Mouse (Mus musculus) heart, postnatal 0 days (tissue): ENCODE results near the gene Tbc1d9b. TPM values are rescaled to one million over a fixed set of nuclear protein-coding genes. Genes with fewer than 3 reads are reported as not detected.
A peak's percentile ranks its signal among the peaks of the same experiment; 100 is the strongest.

ENCODE experiments used
- ATAC-seq: fragments of 200-750 bp; cut with Nextera tagmentation; 2 replicates; pipeline ENCODE4 v1.8.0; 2017; ENCODE audit warnings: low read depth, moderate number of reproducible peaks, moderate library complexity; ENCODE audit not compliant: insufficient read depth
- DNase-seq: peaks from one replicate; pipeline ENCODE4 v3.0.0-alpha.2; 2016; ENCODE audit warnings: low spot score
- H3K27ac ChIP-seq: fragments of 300-500 bp; sonication (generic); 2 replicates; pipeline ENCODE4 v1.5.1; 2014; ENCODE audit warnings: low read depth, mild to moderate bottlenecking
- H3K27me3 ChIP-seq: fragments of 300-500 bp; sonication (generic); 2 replicates; pipeline ENCODE4 v1.6.1; 2014; ENCODE audit warnings: low read length, mixed read lengths; ENCODE audit not compliant: control insufficient read depth, insufficient read depth
- H3K36me3 ChIP-seq: fragments of 300-500 bp; sonication (generic); replicated peaks from 2 replicates; pipeline ENCODE4 v1.6.1; 2014; ENCODE audit warnings: low read length, mixed read lengths; ENCODE audit not compliant: control insufficient read depth, insufficient read depth
- H3K4me1 ChIP-seq: fragments of 300-500 bp; sonication (generic); 2 replicates; pipeline ENCODE4 v1.6.1; 2014; ENCODE audit warnings: antibody characterized with exemption; ENCODE audit not compliant: control insufficient read depth, insufficient read depth
- H3K4me2 ChIP-seq: fragments of 300-500 bp; sonication (generic); 2 replicates; pipeline ENCODE4 v1.6.1; 2014; ENCODE audit warnings: low read depth, mild to moderate bottlenecking, low read length, moderate library complexity
- H3K4me3 ChIP-seq: fragments of 300-500 bp; sonication (generic); 2 replicates; pipeline ENCODE4 v1.5.1; 2014; ENCODE audit warnings: low read depth, low read length
- H3K9ac ChIP-seq: fragments of 300-500 bp; sonication (generic); replicated peaks from 2 replicates; pipeline ENCODE4 v1.6.1; 2014; ENCODE audit warnings: low read depth, low read length, mixed read lengths
- H3K9me3 ChIP-seq: fragments of 300-500 bp; sonication (generic); replicated peaks from 2 replicates; pipeline ENCODE4 v1.6.1; 2016; ENCODE audit warnings: low read length; ENCODE audit not compliant: control insufficient read depth
- CTCF ChIP-seq: IDR thresholded peaks from 2 replicates; pipeline ENCODE4 v1.5.1; 2016; ENCODE audit warnings: antibody characterized with exemption, control low read depth, low read depth
- EP300 ChIP-seq: IDR thresholded peaks from 2 replicates; pipeline ENCODE4 v1.6.1; 2016; ENCODE audit warnings: antibody characterized with exemption, low read depth
- WGBS: fragments of 180-500 bp; shearing (Covaris S2); extraction: QIAGEN DNeasy Blood & Tissue Kit; methylation state at CpG from one replicate; pipeline ENCODE4 v1.1.7; 2014; 5-methylcytosine and 5-hydroxymethylcytosine counted together
- polyA plus RNA-seq: library from polyadenylated mRNA; unstranded; fragments of >200 nt; fragmentation: Nextera tagmentation; extraction: Ambion mirVana; gene quantifications from 2 replicates; pipeline ENCODE4 v1.2.1, GENCODE M21; 2015
- total RNA-seq: library from RNA; depleted of rRNA; stranded (reverse); fragments of >200 nt; gene quantifications from 2 replicates; pipeline ENCODE4 v1.2.3, GENCODE M21; 2014; ENCODE audit warnings: low replicate concordance

Tbc1d9b gene
- total and polyA plus RNA-seq, 2 experiments from 2014 or later: 18.4 to 37.6 TPM

GRCm38 (mm10) chr11:50127781-50128180 lies 3.4 kb upstream of the Tbc1d9b start:
- Histone ChIP-seq H3K9ac (no peak overlapping the region), H3K4me1 (peaks cover 3% of the 10 kb centered on the region; the same call in 1 of the 2 replicates), H3K4me3 (no peak overlapping the region), H3K27me3 (no peaks in the 10 kb centered on the region), H3K27ac (no peak overlapping the region), H3K4me2 (peak overlapping the region; percentile 16; the same call in 1 of the 2 replicates), H3K36me3 (no peaks in the 10 kb centered on the region), H3K9me3 (no peaks in the 10 kb centered on the region)
- DNase-seq (no peak), ATAC-seq (no peak)
- 4% methylated on average over 10 of the region's 10 CpGs for WGBS
- no peak for TF ChIP-seq CTCF

- 4% methylated on average over 10 of the region's 10 CpGs for WGBS
- H3K4me1 ChIP-seq: peaks cover 8% of the 10 kb centered on the region; the same call in 1 of the 2 replicates
- H3K36me3 ChIP-seq: peaks cover 11% of the 10 kb centered on the region
- peak overlapping the region; percentile 99 for H3K9ac ChIP-seq
- peak overlapping the region; percentile 91 for H3K27ac ChIP-seq
- TF ChIP-seq EP300 (no peak), CTCF (no peak)
- H3K9me3 ChIP-seq: no peaks in the 10 kb centered on the region
- ATAC-seq (no peak), DNase-seq (no peak)
- peak overlapping the region; percentile 96 for H3K4me3 ChIP-seq
- H3K27me3 ChIP-seq: no peaks in the 10 kb centered on the region
- peak overlapping the region; percentile 87 for H3K4me2 ChIP-seq
Observed at GRCm38 (mm10) chr11:50131801-50132201, 605 bp downstream of the Tbc1d9b start.

GRCm38 (mm10) chr11:50132265-50132664 lies 1.1 kb downstream of the Tbc1d9b start:
- TF ChIP-seq EP300 (no peak), CTCF (no peak)
- H3K4me1 ChIP-seq: peaks cover 8% of the 10 kb centered on the region; the same call in 1 of the 2 replicates

GRCm38 (mm10) chr11:50134136-50134859 lies 3.1 kb downstream of the Tbc1d9b start:
- 0 out of 2 replicates have a peak, but pooled peaks cover 4% of the 10 kb centered on the region for H3K4me1 ChIP-seq
- no peak overlapping the region for H3K9ac ChIP-seq
- 55% methylated on average over 10 of the region's 10 CpGs for WGBS
- no peak for TF ChIP-seq CTCF
- no peak for TF ChIP-seq EP300
- H3K36me3 ChIP-seq: peaks cover 36% of the 10 kb centered on the region
- H3K27ac ChIP-seq: peak overlapping the region; percentile 14; the same call in 1 of the 2 replicates
- H3K27me3 ChIP-seq: no peaks in the 10 kb centered on the region
- ATAC-seq: no peak
- no peak overlapping the region for H3K4me2 ChIP-seq
- H3K4me3 ChIP-seq: no peak overlapping the region
- H3K9me3 ChIP-seq: no peaks in the 10 kb centered on the region
- DNase-seq: no peak

More at GRCm38 (mm10) chr11:50132265-50132664, 1.1 kb downstream of the Tbc1d9b start:
- Histone ChIP-seq H3K27me3 (no peaks in the 10 kb centered on the region), H3K9ac (peak overlapping the region; percentile 99; the same call in 1 of the 2 replicates), H3K9me3 (no peaks in the 10 kb centered on the region), H3K36me3 (peaks cover 16% of the 10 kb centered on the region), H3K4me2 (peak overlapping the region; percentile 87), H3K27ac (no peak overlapping the region), H3K4me3 (peak overlapping the region; percentile 96)
- WGBS: 81% methylated on average over 6 of the region's 6 CpGs
- ATAC-seq (no peak), DNase-seq (no peak)

GRCm38 (mm10) chr11:50138206-50138822 lies 7.1 kb downstream of the Tbc1d9b start:
- ATAC-seq (no peak), DNase-seq (no peak)
- Histone ChIP-seq H3K27me3 (no peaks in the 10 kb centered on the region), H3K4me1 (0 out of 2 replicates have a peak, but pooled peaks cover 4% of the 10 kb centered on the region), H3K36me3 (peaks cover 76% of the 10 kb centered on the region), H3K4me2 (no peak overlapping the region), H3K4me3 (no peak overlapping the region), H3K9me3 (no peaks in the 10 kb centered on the region), H3K9ac (no peak overlapping the region), H3K27ac (no peak overlapping the region)
- WGBS: 58% methylated on average over 10 of the region's 10 CpGs
- TF ChIP-seq EP300: no peak
- no peak for TF ChIP-seq CTCF
